Mouse (Mus musculus) heart, adult 2 months (tissue): ENCODE measurements around the gene Sympk.

ENCODE experiments used
- CTCF ChIP-seq: fragments of 200-600 bp; IDR thresholded peaks from 2 replicates; pipeline ENCODE4 v1.8.1; 2022; ENCODE audit warnings: antibody characterized with exemption, mild to moderate bottlenecking, moderate library complexity
- POLR2A ChIP-seq: fragments of 200-500 bp; IDR thresholded peaks from 2 replicates; pipeline ENCODE4 v1.6.1; 2011; ENCODE audit warnings: mild to moderate bottlenecking, low read depth, low read length, control low read depth; ENCODE audit not compliant: insufficient read depth

DNA sequence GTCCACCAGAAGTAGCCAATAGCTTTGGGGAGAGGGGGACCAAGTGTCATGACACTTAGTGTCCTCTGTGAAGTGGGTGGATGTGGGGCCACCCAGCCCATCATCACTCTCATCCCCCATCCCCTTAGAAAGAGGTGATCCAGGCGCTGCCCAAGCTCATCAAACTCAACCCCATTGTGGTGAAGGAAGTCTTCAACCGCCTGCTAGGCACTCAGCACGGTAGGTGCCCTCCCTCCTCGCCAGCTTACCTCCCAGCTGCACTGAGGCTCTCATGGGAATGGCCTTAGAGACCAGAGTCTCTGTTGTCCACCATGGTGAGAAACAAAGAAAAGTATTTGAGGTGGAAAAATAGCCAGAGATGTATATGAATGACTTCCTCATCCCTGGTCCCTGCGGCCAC lies 25.1 kb downstream of the Sympk start:
- no peak for TF ChIP-seq CTCF
- TF ChIP-seq POLR2A, result no peak
